Mouse (Mus musculus) thymus, postnatal 25 days (tissue): ENCODE data around the gene Mtmr4.

Source experiments
- DNase-seq: peaks from one replicate; pipeline ENCODE4 v3.0.0; 2022

Gene Mtmr4

GRCm38 (mm10) chr11:87616790-87617474 lies 25.0 kb downstream of the Mtmr4 start, which contains the start of gene Hsf5:
TSS of gene Hsf5 (plus strand) at chr11:87617164.
- no peak for DNase-seq

GRCm38 (mm10) chr11:87617606-87618005 lies 25.6 kb downstream of the Mtmr4 start:
- DNase-seq, result no peak

- DNase-seq, result no peak
Measured at GRCm38 (mm10) chr11:87623160-87623559, 31.2 kb downstream of the Mtmr4 start.

- DNase-seq, result peak; percentile 35
Measured at GRCm38 (mm10) chr11:87629859-87630258, 37.9 kb downstream of the Mtmr4 start.

GRCm38 (mm10) chr11:87638793-87639192 lies 46.8 kb downstream of the Mtmr4 start:
- DNase-seq, result no peak

- peak; percentile 10 for DNase-seq
Measured at GRCm38 (mm10) chr11:87639206-87639605, 47.2 kb downstream of the Mtmr4 start.

GRCm38 (mm10) chr11:87642865-87643264 lies 50.9 kb downstream of the Mtmr4 start:
- no peak for DNase-seq

GRCm38 (mm10) chr11:87654693-87655092 lies 62.7 kb downstream of the Mtmr4 start:
- no peak for DNase-seq

GRCm38 (mm10) chr11:87659216-87659615 lies 67.3 kb downstream of the Mtmr4 start:
- DNase-seq, result no peak

GRCm38 (mm10) chr11:87662407-87662806 lies 70.4 kb downstream of the Mtmr4 start, which contains the start of gene Rnf43:
TSS of gene Rnf43 (plus strand) at chr11:87662722.
- DNase-seq, result peak; percentile 91

- no peak for DNase-seq
Measured at GRCm38 (mm10) chr11:87662822-87663221, 70.9 kb downstream of the Mtmr4 start.

- no peak for DNase-seq
Measured at GRCm38 (mm10) chr11:87663948-87664347, 72.0 kb downstream of the Mtmr4 start.

- no peak for DNase-seq
Measured at GRCm38 (mm10) chr11:87664521-87664920, 72.6 kb downstream of the Mtmr4 start.

- DNase-seq, result no peak
Measured at GRCm38 (mm10) chr11:87665224-87665623, 73.3 kb downstream of the Mtmr4 start.

GRCm38 (mm10) chr11:87665658-87666057 lies 73.7 kb downstream of the Mtmr4 start:
- no peak for DNase-seq
